28 mouse cellular contexts compared by ENCODE assay signal in the genomic region with DNA sequence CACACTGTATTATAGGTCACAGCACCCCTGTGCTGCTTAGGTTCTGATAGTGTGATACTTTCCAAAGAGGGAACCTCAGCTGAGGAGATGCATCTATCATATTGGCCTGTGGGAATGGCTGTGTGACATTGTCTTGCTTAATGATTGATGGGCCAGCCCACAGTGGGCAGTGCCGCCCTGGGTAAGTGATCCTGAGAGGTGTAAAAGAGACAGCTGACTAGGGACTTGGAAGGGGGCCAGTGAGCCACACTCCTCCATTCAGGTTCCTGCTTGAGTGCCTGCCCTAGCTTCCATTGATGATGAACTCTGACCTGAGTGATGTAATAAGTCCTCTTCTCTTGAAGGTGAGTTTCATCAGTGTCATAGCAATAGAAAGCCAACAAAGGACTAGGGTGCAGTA.
A peak's percentile ranks its signal among the peaks of the same experiment; 100 is the strongest.
DNase-seq lines count a peak whose midpoint lies in the region; ATAC-seq and TF ChIP-seq lines count a peak whose summit lies in the region.
"Had no signal": no experiment of that assay in that cellular context is flagged by ENCODE, and none has a peak within 500 bp of the region (broad histone marks: within the 10 kb centered on the region; RNA-seq: fewer than 3 reads in every experiment).

No protein-coding gene starts in this region.

- 0 out of 2 replicates have a peak, but pooled peaks have one; percentile 33 for ATAC-seq in forebrain, embryonic 11.5 days (replicated peaks; ENCODE audit: low FRiP score)
- no peak for ATAC-seq in forebrain, embryonic 15.5 days (replicated peaks)
- ATAC-seq in hindbrain, embryonic 12.5 days (ENCODE audit: low FRiP score): peak; percentile 54; the same call in 1 of the 2 replicates
- ATAC-seq in hindbrain, embryonic 13.5 days (ENCODE audit: low FRiP score): no peak
- ATAC-seq in limb, embryonic 11.5 days (ENCODE audit: insufficient number of reproducible peaks, low FRiP score, low TSS enrichment, low read depth): 0 out of 2 replicates have a peak, but pooled peaks have one; percentile 39
- peak; percentile 11; the same call in 1 of the 2 replicates for ATAC-seq in lung, embryonic 14.5 days (ENCODE audit: insufficient read depth)
- ATAC-seq: activated CD4-positive, CD25-positive, alpha-beta regulatory T cell, adult 4 months; forebrain, embryonic 13.5 days had no signal

- no peaks in the 10 kb centered on the region for H3K4me1 ChIP-seq in forebrain, embryonic 11.5 days (replicated peaks; ENCODE audit: control insufficient read depth, insufficient read depth, low read length)
- H3K4me1 ChIP-seq in forebrain, embryonic 15.5 days: 0 out of 2 replicates have a peak, but pooled peaks cover 3% of the 10 kb centered on the region
- H3K4me1 ChIP-seq in hindbrain, embryonic 12.5 days: no peaks in the 10 kb centered on the region
- H3K4me1 ChIP-seq in hindbrain, embryonic 13.5 days (replicated peaks): 0 out of 2 replicates have a peak, but pooled peaks cover 3% of the 10 kb centered on the region
- H3K4me1 ChIP-seq in limb, embryonic 11.5 days (ENCODE audit: control insufficient read depth, insufficient read depth, low read length): no peaks in the 10 kb centered on the region
- H3K4me1 ChIP-seq in limb, embryonic 10.5 days: no peaks in the 10 kb centered on the region
- no peaks in the 10 kb centered on the region for H3K4me1 ChIP-seq in lung, embryonic 14.5 days (ENCODE audit: insufficient read depth)
- no peaks in the 10 kb centered on the region for H3K4me1 ChIP-seq in lung, adult 2 months (ENCODE audit: control insufficient read depth, insufficient read depth, low read length)
- H3K4me1 ChIP-seq: embryonic facial prominence, embryonic 10.5 days; embryonic facial prominence, embryonic 13.5 days; heart, embryonic 10.5 days; heart, embryonic 13.5 days; hindbrain, embryonic 15.5 days had no signal

- H3K9ac ChIP-seq in forebrain, embryonic 11.5 days (ENCODE audit: low read length): no peak overlapping the region
- no peak overlapping the region for H3K9ac ChIP-seq in forebrain, embryonic 15.5 days (replicated peaks)
- no peak overlapping the region for H3K9ac ChIP-seq in hindbrain, embryonic 12.5 days
- no peak overlapping the region for H3K9ac ChIP-seq in hindbrain, embryonic 13.5 days
- H3K9ac ChIP-seq in limb, embryonic 11.5 days (ENCODE audit: low read length): no peak overlapping the region
- H3K9ac ChIP-seq in lung, embryonic 14.5 days: no peak overlapping the region
- H3K9ac ChIP-seq: embryonic facial prominence, embryonic 13.5 days; forebrain, embryonic 13.5 days; heart, embryonic 13.5 days; hindbrain, embryonic 15.5 days had no signal

- no peak for DNase-seq in forebrain, embryonic 11.5 days (ENCODE audit: low spot score)
- DNase-seq in limb, embryonic 11.5 days (ENCODE audit: low spot score): no peak
- DNase-seq in limb, embryonic 10.5 days (ENCODE audit: low spot score): no peak
- DNase-seq in lung, embryonic 14.5 days: no peak
- no peak for DNase-seq in lung, adult 2 months
- DNase-seq: adrenal gland, adult 8-10 months; adrenal gland, postnatal 25 days; cerebellum, adult 11-12 months; cerebellum, adult 8-10 months; cerebellum, postnatal 10 days; cerebellum, postnatal 36 days; embryo, embryonic 11 days; gastrocnemius, postnatal 10 days; gastrocnemius, postnatal 36 days; heart, adult 2 months; heart, postnatal 14 days; heart, postnatal 4 days had no signal

- TF ChIP-seq POLR2A in lung, adult 2 months (IDR thresholded peaks at IDR 0.05; ENCODE audit: borderline replicate concordance, extremely low read depth, low read depth, low read length): no peak

- H3K27ac ChIP-seq in forebrain, embryonic 11.5 days (ENCODE audit: low read depth, low read length): no peak overlapping the region
- H3K27ac ChIP-seq in forebrain, embryonic 15.5 days (replicated peaks): no peak overlapping the region
- no peak overlapping the region for H3K27ac ChIP-seq in hindbrain, embryonic 12.5 days
- H3K27ac ChIP-seq in hindbrain, embryonic 13.5 days: no peak overlapping the region
- no peak overlapping the region for H3K27ac ChIP-seq in limb, embryonic 11.5 days (replicated peaks; ENCODE audit: low read depth, low read length)
- H3K27ac ChIP-seq in limb, embryonic 10.5 days: no peak overlapping the region
- no peak overlapping the region for H3K27ac ChIP-seq in lung, embryonic 14.5 days (ENCODE audit: low read depth)
- H3K27ac ChIP-seq: embryonic facial prominence, embryonic 10.5 days; embryonic facial prominence, embryonic 13.5 days; forebrain, embryonic 13.5 days; heart, adult 2 months; heart, embryonic 10.5 days; heart, embryonic 13.5 days; hindbrain, embryonic 15.5 days had no signal

- no peak overlapping the region for H3K4me3 ChIP-seq in forebrain, embryonic 11.5 days (ENCODE audit: low read depth, low read length)
- no peak overlapping the region for H3K4me3 ChIP-seq in forebrain, embryonic 15.5 days
- H3K4me3 ChIP-seq in hindbrain, embryonic 12.5 days: no peak overlapping the region
- no peak overlapping the region for H3K4me3 ChIP-seq in hindbrain, embryonic 13.5 days
- no peak overlapping the region for H3K4me3 ChIP-seq in limb, embryonic 11.5 days (ENCODE audit: low read depth, low read length)
- H3K4me3 ChIP-seq in limb, embryonic 10.5 days: no peak overlapping the region
- H3K4me3 ChIP-seq in lung, embryonic 14.5 days (ENCODE audit: low read depth, low read length): no peak overlapping the region
- H3K4me3 ChIP-seq in lung, adult 2 months (replicated peaks; ENCODE audit: extremely low read depth, low read depth, low read length): no peak overlapping the region
- H3K4me3 ChIP-seq: embryonic facial prominence, embryonic 10.5 days; embryonic facial prominence, embryonic 13.5 days; erythroblast, embryonic 14.5 days; forebrain, embryonic 13.5 days; heart, adult 2 months; heart, embryonic 10.5 days; heart, embryonic 13.5 days; hindbrain, embryonic 15.5 days had no signal

- no peaks in the 10 kb centered on the region for H3K36me3 ChIP-seq in forebrain, embryonic 11.5 days (ENCODE audit: control insufficient read depth, insufficient read depth, low read length)
- H3K36me3 ChIP-seq in forebrain, embryonic 15.5 days: peaks cover 7% of the 10 kb centered on the region
- H3K36me3 ChIP-seq in hindbrain, embryonic 12.5 days: peaks cover 5% of the 10 kb centered on the region; the same call in 1 of the 2 replicates
- peaks cover 9% of the 10 kb centered on the region for H3K36me3 ChIP-seq in hindbrain, embryonic 13.5 days
- H3K36me3 ChIP-seq in limb, embryonic 11.5 days (ENCODE audit: control insufficient read depth, insufficient read depth, low read length): no peaks in the 10 kb centered on the region
- H3K36me3 ChIP-seq in limb, embryonic 10.5 days: peaks cover 9% of the 10 kb centered on the region
- peaks cover 8% of the 10 kb centered on the region; the same call in 1 of the 2 replicates for H3K36me3 ChIP-seq in lung, embryonic 14.5 days (ENCODE audit: insufficient read depth)

- WGBS in forebrain, embryonic 11.5 days: 78% methylated on average over 1 of the region's 1 CpGs
- 46% methylated on average over 1 of the region's 1 CpGs for WGBS in forebrain, embryonic 15.5 days
- 50% methylated on average over 1 of the region's 1 CpGs for WGBS in hindbrain, embryonic 12.5 days
- WGBS in hindbrain, embryonic 13.5 days: 43% methylated on average over 1 of the region's 1 CpGs
- 66% methylated on average over 1 of the region's 1 CpGs for WGBS in limb, embryonic 11.5 days
- WGBS in limb, embryonic 10.5 days: 61% methylated on average over 1 of the region's 1 CpGs
- whole genome bisulfite sequencing in lung, embryonic 14.5 days: 72% methylated on average over 1 of the region's 1 CpGs
- 77% methylated on average over 1 of the region's 1 CpGs for WGBS in lung, adult 2 months

- no peak for TF ChIP-seq CTCF in lung, embryonic 14.5 days (IDR thresholded peaks at IDR 0.05; ENCODE audit: low read depth)
- no peak for TF ChIP-seq CTCF in lung, adult 2 months (IDR thresholded peaks at IDR 0.05; ENCODE audit: insufficient read depth, low read length)

- H3K9me3 ChIP-seq in forebrain, embryonic 11.5 days (ENCODE audit: control insufficient read depth, low read length): no peaks in the 10 kb centered on the region
- no peaks in the 10 kb centered on the region for H3K9me3 ChIP-seq in forebrain, embryonic 15.5 days
- H3K9me3 ChIP-seq in hindbrain, embryonic 12.5 days (replicated peaks): no peaks in the 10 kb centered on the region
- H3K9me3 ChIP-seq in hindbrain, embryonic 13.5 days: no peaks in the 10 kb centered on the region
- no peaks in the 10 kb centered on the region for H3K9me3 ChIP-seq in limb, embryonic 11.5 days (ENCODE audit: control insufficient read depth, low read length)
- no peaks in the 10 kb centered on the region for H3K9me3 ChIP-seq in limb, embryonic 10.5 days (replicated peaks)
- H3K9me3 ChIP-seq in lung, embryonic 14.5 days (ENCODE audit: low read depth, low read length): no peaks in the 10 kb centered on the region
- H3K9me3 ChIP-seq: embryonic facial prominence, embryonic 10.5 days; embryonic facial prominence, embryonic 13.5 days; forebrain, embryonic 13.5 days; heart, embryonic 10.5 days; heart, embryonic 13.5 days; hindbrain, embryonic 15.5 days had no signal

- no peaks in the 10 kb centered on the region for H3K27me3 ChIP-seq in forebrain, embryonic 11.5 days (ENCODE audit: control insufficient read depth, insufficient read depth, low read length)
- H3K27me3 ChIP-seq in forebrain, embryonic 15.5 days: no peaks in the 10 kb centered on the region
- no peaks in the 10 kb centered on the region for H3K27me3 ChIP-seq in hindbrain, embryonic 12.5 days
- no peaks in the 10 kb centered on the region for H3K27me3 ChIP-seq in hindbrain, embryonic 13.5 days
- no peaks in the 10 kb centered on the region for H3K27me3 ChIP-seq in limb, embryonic 11.5 days (ENCODE audit: control insufficient read depth, insufficient read depth, low read length)
- no peaks in the 10 kb centered on the region for H3K27me3 ChIP-seq in limb, embryonic 10.5 days (ENCODE audit: low read depth, poor library complexity, severe bottlenecking)
- no peaks in the 10 kb centered on the region for H3K27me3 ChIP-seq in lung, embryonic 14.5 days (ENCODE audit: insufficient read depth, low read length)
- H3K27me3 ChIP-seq: embryonic facial prominence, embryonic 13.5 days; forebrain, embryonic 13.5 days; heart, embryonic 13.5 days; hindbrain, embryonic 15.5 days had no signal

- H3K4me2 ChIP-seq in forebrain, embryonic 11.5 days (ENCODE audit: low read depth, low read length, severe bottlenecking): no peak overlapping the region
- no peak overlapping the region for H3K4me2 ChIP-seq in forebrain, embryonic 15.5 days (replicated peaks)
- no peak overlapping the region for H3K4me2 ChIP-seq in hindbrain, embryonic 12.5 days (replicated peaks)
- H3K4me2 ChIP-seq in hindbrain, embryonic 13.5 days: no peak overlapping the region
- H3K4me2 ChIP-seq in limb, embryonic 11.5 days (ENCODE audit: low read depth, severe bottlenecking): no peak overlapping the region
- H3K4me2 ChIP-seq in lung, embryonic 14.5 days: no peak overlapping the region
- H3K4me2 ChIP-seq: embryonic facial prominence, embryonic 13.5 days; forebrain, embryonic 13.5 days; heart, embryonic 13.5 days; hindbrain, embryonic 15.5 days had no signal

Comparison
In these comparisons a context has a peak if more than half of its experiments do, and no peak if none do; other contexts are left out.
1. ATAC-seq: peak in forebrain, embryonic 11.5 days (single experiment), hindbrain, embryonic 12.5 days (single experiment), limb, embryonic 11.5 days (single experiment) and lung, embryonic 14.5 days (single experiment); none in forebrain, embryonic 15.5 days (single experiment) and hindbrain, embryonic 13.5 days (single experiment).